Mouse (Mus musculus) intestine, embryonic 16.5 days (tissue): ENCODE results near the gene Rpn2. TPM values are rescaled to one million over a fixed set of nuclear protein-coding genes. Genes with fewer than 3 reads are reported as not detected.

ENCODE experiments used
- ATAC-seq: fragments of 200-750 bp; cut with Nextera tagmentation; 2 replicates; pipeline ENCODE4 v1.8.0; 2017; ENCODE audit warnings: moderate TSS enrichment, moderate library complexity
- H3K27ac ChIP-seq: fragments of 300-500 bp; sonication (generic); 2 replicates; pipeline ENCODE4 v1.5.1; 2014; ENCODE audit warnings: mild to moderate bottlenecking, low read length
- H3K27me3 ChIP-seq: fragments of 300-500 bp; sonication (generic); replicated peaks from 2 replicates; pipeline ENCODE4 v1.6.1; 2014; ENCODE audit warnings: low read length, control low read depth, mixed read lengths; ENCODE audit not compliant: control insufficient read depth, insufficient read depth
- H3K36me3 ChIP-seq: fragments of 300-500 bp; sonication (generic); 2 replicates; pipeline ENCODE4 v1.6.1; 2014; ENCODE audit warnings: low read length, control low read depth; ENCODE audit not compliant: control insufficient read depth, insufficient read depth
- H3K4me1 ChIP-seq: fragments of 300-500 bp; sonication (generic); 2 replicates; pipeline ENCODE4 v1.6.1; 2014; ENCODE audit warnings: low read length, control low read depth, mixed read lengths; ENCODE audit not compliant: control insufficient read depth, insufficient read depth
- H3K4me2 ChIP-seq: fragments of 300-500 bp; sonication (generic); 2 replicates; pipeline ENCODE4 v1.6.1; 2014; ENCODE audit warnings: low read depth, low read length, control low read depth
- H3K4me3 ChIP-seq: fragments of 300-500 bp; sonication (generic); 2 replicates; pipeline ENCODE4 v1.5.1; 2014; ENCODE audit warnings: mild to moderate bottlenecking, low read length
- H3K9ac ChIP-seq: fragments of 300-500 bp; sonication (generic); 2 replicates; pipeline ENCODE4 v1.6.1; 2014; ENCODE audit warnings: low read depth, low read length
- H3K9me3 ChIP-seq: fragments of 300-500 bp; sonication (generic); 2 replicates; pipeline ENCODE4 v1.6.1; 2016; ENCODE audit warnings: low read length, control low read depth; ENCODE audit not compliant: control insufficient read depth
- WGBS: fragments of 180-500 bp; shearing (Covaris S2); extraction: QIAGEN DNeasy Blood & Tissue Kit; methylation state at CpG from one replicate; pipeline ENCODE4 v1.1.7; 2014; 5-methylcytosine and 5-hydroxymethylcytosine counted together
- polyA plus RNA-seq: library from polyadenylated mRNA; unstranded; fragments of >200 nt; fragmentation: Nextera tagmentation; extraction: Ambion mirVana; gene quantifications from 2 replicates; pipeline ENCODE4 v1.2.1, GENCODE M21; 2015

Gene Rpn2
- polyA plus RNA-seq, 1 experiment from 2014 or later = 355 TPM

GRCm38 (mm10) chr2:157316358-157316933 lies 37.6 kb downstream of the Rpn2 start:
- Histone ChIP-seq H3K9ac (no peak overlapping the region), H3K4me3 (no peak overlapping the region), H3K27me3 (no peaks in the 10 kb centered on the region), H3K4me1 (no peaks in the 10 kb centered on the region), H3K36me3 (peaks cover 39% of the 10 kb centered on the region), H3K27ac (no peak overlapping the region), H3K4me2 (no peak overlapping the region), H3K9me3 (no peaks in the 10 kb centered on the region)
- ATAC-seq = no peak
- 78% methylated on average over 14 of the region's 14 CpGs for WGBS

- Histone ChIP-seq H3K4me2 (no peak overlapping the region), H3K36me3 (peaks cover 45% of the 10 kb centered on the region), H3K9ac (no peak overlapping the region), H3K4me1 (no peaks in the 10 kb centered on the region), H3K27me3 (no peaks in the 10 kb centered on the region), H3K4me3 (no peak overlapping the region), H3K9me3 (no peaks in the 10 kb centered on the region), H3K27ac (no peak overlapping the region)
- no peak for ATAC-seq
- WGBS = 74% methylated on average over 6 of the region's 6 CpGs
Measured at GRCm38 (mm10) chr2:157317220-157317619, 38.4 kb downstream of the Rpn2 start.

GRCm38 (mm10) chr2:157320135-157320534 lies 41.3 kb downstream of the Rpn2 start:
- Histone ChIP-seq H3K36me3 (peaks cover 31% of the 10 kb centered on the region), H3K9me3 (no peaks in the 10 kb centered on the region), H3K9ac (no peak overlapping the region), H3K4me3 (no peak overlapping the region), H3K4me1 (no peaks in the 10 kb centered on the region), H3K27ac (no peak overlapping the region), H3K4me2 (no peak overlapping the region), H3K27me3 (no peaks in the 10 kb centered on the region)
- ATAC-seq = no peak
- WGBS = 66% methylated on average over 8 of the region's 8 CpGs

DNA sequence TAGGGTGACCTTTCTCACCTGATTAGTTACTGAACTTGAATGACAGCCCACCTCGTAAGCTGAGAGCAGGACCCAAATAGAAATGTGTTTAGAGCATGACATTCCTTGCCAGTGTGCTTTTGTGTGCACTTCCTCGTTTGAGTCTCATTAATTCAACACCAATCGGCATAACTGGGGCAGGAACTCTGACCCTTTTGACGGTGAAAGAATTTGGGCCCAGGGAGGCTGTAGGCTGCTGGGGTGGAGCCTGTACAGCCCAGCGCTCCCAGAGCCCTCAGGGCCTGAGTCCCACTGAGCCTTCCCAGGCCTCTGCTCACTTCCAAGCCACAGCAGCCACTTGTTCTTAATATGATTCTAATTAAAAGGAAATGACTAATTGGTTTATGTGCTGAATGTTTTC lies 42.1 kb downstream of the Rpn2 start:
- H3K27me3 ChIP-seq = no peaks in the 10 kb centered on the region
- peaks cover 30% of the 10 kb centered on the region for H3K36me3 ChIP-seq
- no peak overlapping the region for H3K4me3 ChIP-seq
- WGBS = 57% methylated on average over 5 of the region's 5 CpGs
- H3K9me3 ChIP-seq = no peaks in the 10 kb centered on the region
- H3K4me1 ChIP-seq = no peaks in the 10 kb centered on the region
- ATAC-seq = no peak
- no peak overlapping the region for H3K4me2 ChIP-seq
- no peak overlapping the region for H3K9ac ChIP-seq
- H3K27ac ChIP-seq = no peak overlapping the region

DNA sequence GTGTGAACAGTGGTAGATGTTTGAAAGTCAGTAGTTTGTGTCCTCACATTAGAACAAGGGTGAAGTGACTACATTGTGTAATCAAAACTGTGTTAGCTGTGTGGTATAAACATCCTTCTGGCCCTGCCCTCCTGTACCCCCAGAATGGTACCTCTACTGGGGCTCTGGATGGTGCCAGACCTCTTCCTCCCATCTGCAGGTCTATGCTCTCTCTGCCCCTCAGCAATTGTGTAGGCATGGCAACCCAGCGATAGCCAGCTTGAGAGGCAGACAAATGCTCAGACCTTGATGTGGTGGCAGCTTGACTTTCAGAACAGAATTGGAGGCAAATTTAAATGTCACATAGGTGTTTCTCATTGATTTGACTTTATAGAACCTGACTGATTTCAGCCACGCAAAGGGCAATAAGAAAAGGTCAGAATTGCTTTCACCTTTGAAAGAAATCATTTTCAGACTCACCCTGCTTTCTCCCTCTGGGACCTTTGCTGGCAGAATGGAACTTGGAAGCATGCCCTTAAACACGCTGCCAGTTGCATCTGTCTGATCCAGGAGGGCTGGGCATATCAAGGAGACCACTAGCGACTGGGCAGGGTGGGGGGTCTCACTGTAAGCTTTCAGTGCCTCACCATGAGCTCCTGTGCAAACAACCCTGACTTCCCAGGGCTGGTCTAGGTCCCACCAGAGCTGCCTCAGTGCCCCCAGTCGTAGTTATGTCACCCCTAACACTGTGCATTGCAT lies 43.4 kb downstream of the Rpn2 start:
- Histone ChIP-seq H3K4me2 (no peak overlapping the region), H3K27ac (no peak overlapping the region), H3K9ac (no peak overlapping the region), H3K4me1 (no peaks in the 10 kb centered on the region), H3K36me3 (peaks cover 28% of the 10 kb centered on the region), H3K27me3 (no peaks in the 10 kb centered on the region), H3K4me3 (no peak overlapping the region), H3K9me3 (no peaks in the 10 kb centered on the region)
- 81% methylated on average over 5 of the region's 5 CpGs for WGBS
- ATAC-seq = no peak

DNA sequence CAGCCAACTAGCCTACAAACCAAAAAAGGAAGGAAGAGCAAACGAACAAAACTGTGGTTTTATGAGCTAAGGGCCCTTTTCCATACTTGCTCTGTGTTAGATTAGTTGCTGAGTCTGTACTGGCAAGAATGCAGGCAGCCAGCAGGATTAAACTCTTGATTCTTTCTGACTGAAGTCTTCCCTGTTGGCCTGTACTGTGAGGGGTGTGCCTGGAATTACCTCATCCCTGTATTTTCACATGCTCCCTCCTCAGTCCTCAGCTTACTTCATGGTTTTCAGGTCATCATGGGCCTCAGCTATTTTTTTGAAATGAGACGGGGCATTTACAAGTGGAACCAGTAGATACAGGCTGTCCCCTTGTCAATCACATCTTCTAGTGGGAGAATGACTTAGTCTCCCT lies 46.4 kb downstream of the Rpn2 start:
- no peak for ATAC-seq
- Histone ChIP-seq H3K4me1 (no peaks in the 10 kb centered on the region), H3K27me3 (no peaks in the 10 kb centered on the region), H3K36me3 (peaks cover 17% of the 10 kb centered on the region), H3K9me3 (no peaks in the 10 kb centered on the region), H3K4me3 (no peak overlapping the region), H3K9ac (no peak overlapping the region), H3K27ac (no peak overlapping the region), H3K4me2 (no peak overlapping the region)
- 72% methylated on average over 2 of the region's 2 CpGs for WGBS

- H3K27me3 ChIP-seq = no peaks in the 10 kb centered on the region
- 47% methylated on average over 5 of the region's 5 CpGs for WGBS
- H3K9me3 ChIP-seq = no peaks in the 10 kb centered on the region
- ATAC-seq = no peak
- H3K27ac ChIP-seq = no peak overlapping the region
- H3K4me3 ChIP-seq = no peak overlapping the region
- peaks cover 11% of the 10 kb centered on the region for H3K36me3 ChIP-seq
- H3K9ac ChIP-seq = no peak overlapping the region
- H3K4me1 ChIP-seq = no peaks in the 10 kb centered on the region
- no peak overlapping the region for H3K4me2 ChIP-seq
Measured at GRCm38 (mm10) chr2:157328106-157328505, 49.3 kb downstream of the Rpn2 start.

- ATAC-seq = no peak
- H3K27me3 ChIP-seq = no peaks in the 10 kb centered on the region
- 45% methylated on average over 11 of the region's 11 CpGs for whole genome bisulfite sequencing
- no peaks in the 10 kb centered on the region for H3K4me1 ChIP-seq
- H3K4me3 ChIP-seq = no peak overlapping the region
- peaks cover 7% of the 10 kb centered on the region for H3K36me3 ChIP-seq
- H3K9ac ChIP-seq = no peak overlapping the region
- H3K4me2 ChIP-seq = no peak overlapping the region
- H3K27ac ChIP-seq = no peak overlapping the region
- H3K9me3 ChIP-seq = no peaks in the 10 kb centered on the region
Measured at GRCm38 (mm10) chr2:157328570-157328969, 49.8 kb downstream of the Rpn2 start.

- 77% methylated on average over 5 of the region's 5 CpGs for WGBS
- no peak overlapping the region for H3K9ac ChIP-seq
- no peak for ATAC-seq
- no peaks in the 10 kb centered on the region for H3K4me1 ChIP-seq
- no peak overlapping the region for H3K4me3 ChIP-seq
- H3K4me2 ChIP-seq = no peak overlapping the region
- no peaks in the 10 kb centered on the region for H3K9me3 ChIP-seq
- H3K36me3 ChIP-seq = no peaks in the 10 kb centered on the region
- H3K27ac ChIP-seq = no peak overlapping the region
- no peaks in the 10 kb centered on the region for H3K27me3 ChIP-seq
Measured at GRCm38 (mm10) chr2:157332059-157332458, 53.2 kb downstream of the Rpn2 start.
